Mouse (Mus musculus) v-Abl transformed pro-B cells (cell line): ENCODE measurements around the gene Cd96.
"Not testable (repeated sequence)": the region's sequence is repeated elsewhere in the genome, so short reads cannot be mapped to it uniquely, and the experiment has no call there.

Experiments used
- in situ Hi-C, 2 experiments: fragments of 400-800 bp; cut with MboI; formaldehyde crosslinking; loops; one replicate each; pipeline ENCODE4 v1.15.1; 2025; ENCODE audit not compliant: unreplicated experiment in 2 of 2

Gene Cd96

DNA sequence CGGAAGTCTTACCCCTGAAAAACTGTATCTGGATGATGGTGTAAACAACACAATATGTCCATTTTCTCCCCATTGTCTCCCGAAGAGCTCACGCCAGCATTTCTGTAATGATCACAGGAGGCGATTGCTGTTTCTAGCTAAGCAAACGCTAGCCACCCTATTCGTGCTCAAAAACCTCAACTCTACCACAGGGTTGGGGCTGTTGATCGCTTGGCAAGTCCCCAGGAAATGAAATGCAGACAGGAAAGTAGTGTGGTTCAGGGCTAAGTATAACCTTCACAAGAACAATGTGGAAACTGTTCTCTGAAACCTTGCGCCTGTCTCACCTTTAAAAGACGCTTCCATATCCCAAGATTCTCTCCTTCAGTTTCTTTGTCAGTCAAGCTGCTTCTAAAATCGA lies at the start of gene Cd96:
TSS of gene Cd96 (minus strand) at position 232 of the 400 bp plus-strand sequence.
- in situ Hi-C loops, result no loop called here

DNA sequence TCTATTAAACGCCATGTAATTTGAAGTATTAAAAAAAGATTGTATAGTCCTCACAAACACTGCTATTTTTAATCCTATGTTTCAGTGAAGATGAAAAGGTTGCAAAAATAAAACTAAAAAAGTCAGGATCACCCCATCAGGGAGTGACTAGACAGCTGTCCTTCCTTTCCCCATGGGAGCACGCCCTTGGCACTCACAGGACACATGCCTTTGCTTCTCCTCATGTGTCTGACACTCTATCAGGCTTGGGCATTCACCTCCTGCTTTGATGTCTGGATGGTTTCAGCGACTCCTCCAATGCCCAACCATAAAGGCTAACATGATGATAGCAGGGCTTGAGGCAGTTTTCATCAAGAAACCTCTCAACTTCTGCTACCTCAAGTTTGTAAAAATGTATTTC lies 46.9 kb upstream of the Cd96 start:
- in situ Hi-C loops, result no loop called here

DNA sequence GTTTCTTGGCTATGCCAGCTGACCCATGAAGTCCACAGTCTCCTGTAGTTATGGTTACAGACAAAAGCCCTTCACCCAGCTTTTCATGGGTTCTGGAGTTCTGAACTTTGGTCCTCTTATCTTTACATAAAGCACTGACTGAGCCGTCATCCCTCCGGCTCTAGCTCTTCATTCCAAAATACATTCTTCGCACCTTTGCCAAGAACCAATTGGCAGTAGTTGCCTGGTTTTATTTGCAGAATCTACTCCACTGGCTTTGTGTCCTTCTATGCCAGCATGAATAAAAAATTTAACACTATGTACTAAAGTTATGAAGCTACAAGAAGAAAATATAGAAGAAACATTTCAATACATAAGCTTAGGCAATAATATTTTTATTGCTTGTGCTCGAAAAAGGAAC lies 45.3 kb upstream of the Cd96 start:
- in situ Hi-C loops, result no loop called here

DNA sequence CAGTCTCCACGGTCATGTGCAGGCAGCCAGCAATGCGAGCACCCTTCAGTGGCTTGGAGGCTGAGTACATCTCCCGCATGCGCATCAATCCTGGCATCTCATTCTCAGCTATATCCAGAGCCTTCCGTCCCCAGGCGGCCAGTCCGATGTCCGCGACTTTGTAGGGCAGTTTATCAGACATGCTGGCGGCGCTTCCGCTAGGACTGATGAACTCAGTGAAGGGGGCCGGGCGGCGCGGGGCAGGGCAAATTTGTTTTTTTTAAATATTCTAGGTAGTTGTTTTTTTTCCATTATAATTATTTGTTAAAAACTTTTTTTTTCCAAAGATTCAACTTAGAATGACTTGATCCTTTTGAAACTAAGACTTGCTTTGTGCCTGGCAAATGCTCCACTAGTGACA lies 34.8 kb upstream of the Cd96 start, which contains the start of gene Gm4737:
TSS of gene Gm4737 (minus strand) at position 246 of the 400 bp plus-strand sequence.
- in situ Hi-C loops, result not testable (repeated sequence)

DNA sequence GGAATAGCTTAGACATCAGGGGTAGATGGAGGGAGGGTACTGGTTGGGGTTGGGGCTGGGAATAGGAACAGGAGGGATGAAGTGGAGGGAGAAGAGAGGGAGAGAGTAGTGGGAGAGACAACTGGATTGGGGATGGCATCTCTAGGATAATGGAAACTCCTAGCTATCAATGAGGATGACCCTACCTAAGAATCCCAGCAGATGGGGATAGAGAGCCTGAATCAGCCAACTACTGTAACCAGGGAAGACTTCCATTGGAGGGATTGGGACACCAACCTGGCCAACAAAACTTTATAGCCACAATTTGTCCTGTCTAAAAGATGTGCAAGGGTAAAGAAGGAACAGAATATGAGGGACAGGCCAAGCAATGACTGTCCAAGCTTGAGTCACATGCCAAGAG lies 31.1 kb upstream of the Cd96 start:
- in situ Hi-C loops, result no loop called here

DNA sequence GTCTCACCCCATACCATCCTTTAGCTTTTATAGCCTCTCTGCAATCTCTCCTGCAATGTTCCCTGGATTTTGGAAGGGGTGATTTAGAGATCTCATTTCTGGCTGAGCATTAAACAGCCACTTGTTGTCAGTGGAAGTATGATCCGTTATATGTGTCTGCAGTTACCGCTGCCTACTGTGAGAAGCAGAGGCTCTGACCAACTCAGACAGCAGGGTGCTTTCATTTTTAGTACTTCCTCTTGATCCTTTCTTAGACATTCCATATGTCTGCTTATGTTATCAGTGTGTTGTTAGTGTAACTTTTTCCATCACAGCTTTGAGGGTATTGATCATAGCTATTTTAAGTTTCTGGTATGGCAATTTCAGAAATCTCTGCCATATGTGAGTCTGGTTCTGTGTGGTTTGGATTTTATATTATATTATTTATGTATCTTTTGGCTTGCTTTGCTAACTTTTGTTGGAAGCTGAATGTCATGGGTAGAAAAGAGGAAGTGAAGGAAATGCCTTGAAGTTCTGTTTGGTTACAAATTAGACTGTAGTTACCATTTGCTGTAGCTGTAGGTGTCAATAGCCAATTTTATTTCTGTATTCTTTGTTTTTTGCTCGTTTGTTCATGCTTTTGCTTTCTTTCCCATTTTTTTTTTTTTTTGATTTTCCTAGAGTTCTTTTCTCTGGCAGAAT lies 28.8 kb upstream of the Cd96 start:
- in situ Hi-C loops, result no loop called here

DNA sequence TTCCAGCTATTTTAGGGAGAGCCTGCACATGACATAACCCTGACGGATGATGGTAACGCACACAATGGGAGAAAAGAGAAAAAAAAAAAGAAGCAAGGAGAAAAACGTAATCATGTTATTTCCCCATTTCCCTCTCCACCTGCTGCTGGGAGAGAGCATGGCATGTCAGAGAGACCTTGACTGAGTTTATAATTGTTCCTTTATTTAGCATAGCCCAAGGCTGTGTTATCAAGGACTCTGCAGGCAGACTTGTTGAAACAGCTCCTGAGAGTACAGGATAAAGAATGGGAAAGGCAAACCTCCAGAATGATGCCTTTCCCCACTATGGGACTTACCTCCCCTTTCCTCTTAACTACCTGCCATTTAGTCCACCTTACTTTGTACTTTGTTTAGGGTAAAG lies 26.9 kb upstream of the Cd96 start:
- in situ Hi-C loops, result no loop called here

DNA sequence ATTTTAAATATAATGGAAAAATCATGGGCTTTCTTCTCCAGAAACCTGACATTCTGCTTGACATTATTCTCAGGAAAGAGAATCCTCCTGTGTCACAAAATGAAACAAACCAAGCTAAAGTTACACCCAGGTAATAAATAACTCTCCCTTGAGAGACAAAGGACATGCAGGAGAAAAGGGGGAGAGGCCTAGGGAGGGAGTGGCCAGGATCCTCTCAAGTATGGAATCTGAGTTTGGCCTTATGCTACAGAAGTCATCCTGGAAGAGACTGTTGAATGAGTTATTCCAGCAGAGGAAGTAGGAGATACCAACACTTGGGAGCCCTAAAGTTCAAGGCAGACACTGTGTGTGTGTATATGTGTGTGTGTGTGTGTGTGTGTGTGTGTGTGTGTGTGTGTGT lies 2.2 kb upstream of the Cd96 start:
- in situ Hi-C loops, result no loop called here

DNA sequence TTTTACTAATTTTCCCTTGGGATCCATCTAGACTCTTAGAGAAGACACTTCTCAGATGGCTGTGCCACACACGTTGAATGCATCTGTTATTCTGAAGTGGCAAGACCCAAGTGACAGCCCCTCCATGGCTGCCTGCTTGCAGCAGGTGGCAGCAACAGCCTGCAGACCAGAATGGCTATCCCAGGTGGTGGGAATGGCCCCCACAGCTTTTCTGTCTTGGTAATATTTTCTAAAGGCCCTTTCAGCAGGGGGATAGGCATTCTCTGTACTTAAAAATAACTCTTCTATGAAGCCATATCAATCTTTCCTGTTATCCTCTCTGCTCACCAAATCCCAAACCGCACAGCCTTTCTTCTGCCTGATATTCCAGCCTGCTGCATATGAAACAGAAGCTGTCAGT lies 1.4 kb upstream of the Cd96 start:
- in situ Hi-C loops, result no loop called here

DNA sequence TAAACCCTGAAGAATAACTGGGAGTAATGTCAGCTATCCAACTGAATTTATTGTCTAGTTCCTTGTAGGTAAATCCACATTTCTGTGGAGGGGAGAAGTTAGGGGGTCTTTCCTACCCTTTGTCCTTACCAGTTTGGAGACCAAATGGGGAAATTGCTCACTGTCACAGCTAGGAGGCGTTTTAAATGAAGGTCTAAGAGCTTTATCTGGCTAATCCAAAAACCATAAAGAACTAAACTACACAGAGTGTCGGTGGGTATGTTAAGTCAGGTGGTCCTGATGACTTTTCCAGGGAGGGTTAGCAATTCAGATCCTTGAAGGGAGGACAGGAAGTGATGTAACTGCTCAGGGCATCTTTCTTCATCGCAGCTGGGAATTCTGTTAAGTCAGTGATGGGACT lies 556 bp upstream of the Cd96 start:
- in situ Hi-C loops, result no loop called here

DNA sequence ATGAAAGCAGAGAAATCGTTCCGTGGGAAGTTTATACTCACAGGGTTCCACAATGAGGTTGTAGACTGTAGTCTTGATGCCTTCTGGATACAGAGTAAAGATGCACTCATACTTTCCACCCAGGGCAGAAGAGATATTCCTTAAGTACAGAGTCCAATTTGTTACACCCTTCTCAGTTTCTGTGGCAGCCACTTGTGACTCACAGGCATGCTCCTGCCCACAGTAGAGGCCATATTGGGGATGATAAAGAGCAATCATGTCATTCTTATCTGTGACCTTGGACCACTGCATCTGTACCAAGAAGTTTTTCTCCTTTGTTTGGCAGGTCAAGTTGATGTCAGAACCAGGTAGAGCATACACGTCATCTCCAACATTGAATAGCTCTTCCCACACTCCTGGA lies 2.4 kb downstream of the Cd96 start:
- in situ Hi-C loops, result no loop called here

DNA sequence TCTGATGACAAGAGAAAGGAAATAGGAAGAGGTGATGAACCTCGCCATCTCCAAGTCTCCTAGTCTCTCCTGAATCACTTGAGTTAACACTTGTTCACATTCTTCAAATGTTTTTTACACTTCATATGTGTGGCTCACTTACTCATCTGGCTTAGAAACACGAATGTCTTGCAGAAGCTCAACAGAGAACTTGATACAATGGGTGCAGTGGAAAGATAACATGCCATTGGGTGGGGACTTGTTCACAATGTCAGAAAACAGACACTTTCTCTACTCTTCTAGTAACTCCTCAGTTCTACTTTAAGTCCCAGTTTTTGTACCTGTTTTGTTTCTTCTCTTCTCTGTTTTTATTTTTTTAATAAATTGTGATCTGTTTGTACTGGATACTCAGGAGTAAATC lies 5.3 kb downstream of the Cd96 start:
- in situ Hi-C loops, result no loop called here

DNA sequence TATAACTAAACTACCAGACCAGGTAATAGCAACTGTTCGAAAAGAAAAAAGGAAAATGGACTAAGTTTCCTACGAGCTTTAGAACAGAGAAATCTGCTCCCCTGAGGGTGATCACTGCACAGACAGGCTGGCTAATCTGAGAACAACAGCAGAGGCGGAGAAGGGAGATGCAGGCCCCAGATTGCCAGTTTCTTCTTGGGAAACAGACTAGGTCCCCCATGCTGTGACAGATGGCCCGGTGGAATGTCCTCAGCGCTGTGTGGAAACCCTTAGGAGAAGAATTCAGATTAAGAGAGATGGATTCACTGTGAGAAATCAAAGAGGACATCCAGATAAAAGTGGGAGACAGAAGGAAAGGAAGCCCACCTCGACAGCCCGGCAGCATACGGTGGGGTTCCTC lies 10.5 kb downstream of the Cd96 start:
- in situ Hi-C loops, result no loop called here

DNA sequence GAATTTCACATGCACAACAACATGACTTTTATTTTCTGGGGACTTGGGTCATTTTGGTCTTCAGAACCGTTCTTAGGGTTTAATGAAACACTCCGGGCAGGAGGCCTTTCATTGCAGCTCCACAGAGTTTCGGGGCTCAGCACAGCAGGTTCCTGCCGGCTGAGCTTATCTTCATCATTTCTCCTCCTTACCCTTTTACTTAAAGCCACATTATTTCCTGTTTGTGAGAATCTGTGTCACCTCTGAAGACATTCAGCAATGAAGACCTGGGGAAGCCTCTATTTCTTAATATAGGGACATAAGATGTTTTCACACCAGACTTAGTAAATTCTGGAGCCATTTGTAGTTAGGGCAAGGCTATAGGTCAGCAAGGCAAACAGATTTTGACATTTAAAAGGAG lies 12.6 kb downstream of the Cd96 start:
- in situ Hi-C loops, result no loop called here

DNA sequence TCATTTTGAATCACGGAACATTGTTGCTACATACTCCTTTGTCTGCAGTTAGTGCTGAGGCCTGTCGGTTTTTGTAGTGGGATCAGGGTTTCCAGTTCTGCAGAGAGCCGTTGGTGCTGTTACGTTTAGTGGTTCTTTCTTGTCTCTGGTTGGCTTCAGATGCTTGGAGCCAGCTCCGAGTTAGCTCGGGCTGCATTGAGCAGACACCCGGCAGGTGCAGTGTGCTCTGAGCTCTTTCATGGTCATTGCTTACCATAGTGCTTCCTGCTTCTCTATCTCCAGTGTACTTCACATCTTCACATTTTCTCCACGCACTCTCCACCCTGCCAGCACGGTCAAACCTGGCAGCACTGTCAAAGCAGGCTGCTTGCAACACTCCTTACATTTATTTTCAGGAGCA lies 15.6 kb downstream of the Cd96 start:
- in situ Hi-C loops, result no loop called here

DNA sequence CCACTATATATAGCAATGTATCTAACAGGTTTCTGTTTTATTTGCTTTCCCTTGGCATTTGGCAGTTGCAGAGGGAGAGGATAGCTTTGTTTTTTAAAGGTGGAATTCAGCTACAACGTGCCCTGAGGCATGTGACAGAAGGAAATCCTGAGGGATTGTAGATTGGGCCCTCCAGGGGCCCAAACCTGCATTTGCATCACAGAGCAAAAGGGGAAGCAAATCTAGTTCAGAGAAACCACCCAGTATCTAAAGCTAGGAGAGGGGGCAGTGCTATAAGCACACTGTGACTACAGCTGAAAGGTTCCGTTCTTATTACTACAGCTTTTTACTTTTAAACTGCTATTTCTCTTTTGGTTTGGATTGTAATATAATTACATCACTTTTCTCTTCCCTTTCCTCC lies 18.3 kb downstream of the Cd96 start:
- in situ Hi-C loops, result no loop called here

DNA sequence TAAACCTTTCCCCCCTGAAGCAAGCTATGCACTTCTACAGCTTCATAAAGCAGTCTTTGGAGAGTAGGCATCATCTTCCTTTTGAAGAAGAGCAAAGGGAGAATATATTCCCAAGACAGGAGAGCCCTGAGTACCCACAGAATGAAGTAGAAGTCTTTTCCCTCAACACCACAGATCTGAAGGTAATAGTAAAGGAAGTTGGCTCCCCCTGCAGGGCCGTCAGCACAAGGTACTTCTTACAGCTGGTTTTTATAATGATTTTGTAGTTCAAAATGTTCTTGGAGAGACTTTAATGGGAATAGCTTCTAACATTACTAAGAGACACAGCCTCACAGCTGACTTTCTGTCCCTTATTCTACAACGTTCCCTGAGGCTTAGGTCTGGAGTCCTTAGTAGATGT lies 19.8 kb downstream of the Cd96 start:
- in situ Hi-C loops, result no loop called here

DNA sequence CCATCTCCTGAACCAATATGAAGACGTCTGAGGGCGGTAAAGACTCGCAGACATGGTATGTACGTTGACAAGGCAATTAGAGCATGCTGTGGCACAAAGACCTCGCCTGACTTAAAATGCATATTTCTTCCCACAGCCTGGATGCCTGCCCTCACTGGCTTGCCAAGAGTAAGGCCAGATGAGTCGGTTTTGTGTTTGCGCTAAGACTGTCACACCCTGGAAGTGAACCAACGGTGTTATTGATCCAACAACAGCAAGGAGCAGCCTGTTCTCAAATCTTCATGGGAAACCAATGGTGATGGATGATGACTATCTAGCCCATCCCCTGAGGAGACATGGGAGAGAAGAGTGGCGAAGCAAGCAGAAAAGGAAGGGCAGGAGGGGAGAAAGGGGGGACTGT lies 22.6 kb downstream of the Cd96 start:
- in situ Hi-C loops, result no loop called here

DNA sequence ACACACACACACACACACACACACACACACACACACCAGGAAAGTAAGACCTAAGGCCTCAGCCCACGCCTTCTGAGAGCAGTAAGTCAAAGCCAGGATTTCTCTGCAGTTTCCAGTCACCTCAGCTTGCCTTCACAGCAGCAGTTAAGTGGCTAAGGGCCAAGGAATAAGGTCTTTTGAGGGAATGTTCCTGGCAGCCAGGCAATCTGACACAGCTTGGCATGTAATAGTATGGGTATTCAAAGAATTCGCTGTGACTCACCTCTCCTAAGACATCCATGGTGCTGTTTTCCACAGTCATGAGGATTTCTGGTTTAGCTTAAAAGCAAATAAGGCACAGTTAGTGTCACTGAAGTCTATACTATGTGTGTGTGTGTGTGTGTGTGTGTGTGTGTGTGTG lies 25.6 kb downstream of the Cd96 start:
- in situ Hi-C loops, result no loop called here

DNA sequence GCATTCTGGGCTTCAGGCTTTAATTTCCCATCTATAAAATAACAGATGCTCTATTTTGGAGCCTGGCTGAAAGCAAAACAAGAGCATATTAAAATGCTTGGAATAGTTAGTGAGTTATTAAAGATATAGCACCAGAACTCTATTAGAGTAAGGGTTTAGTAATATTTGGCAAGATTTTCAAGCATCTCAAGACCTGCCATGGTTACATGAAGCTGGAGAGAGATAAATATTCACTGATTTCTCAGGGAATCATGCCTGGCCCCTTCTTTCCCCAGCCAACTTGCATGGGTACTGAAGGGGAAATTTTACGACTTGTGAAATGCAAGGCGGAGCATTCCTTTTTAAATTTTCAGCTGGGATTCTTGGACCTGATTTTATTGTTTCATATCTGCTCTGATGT lies 27.1 kb downstream of the Cd96 start:
- in situ Hi-C loops, result no loop called here

DNA sequence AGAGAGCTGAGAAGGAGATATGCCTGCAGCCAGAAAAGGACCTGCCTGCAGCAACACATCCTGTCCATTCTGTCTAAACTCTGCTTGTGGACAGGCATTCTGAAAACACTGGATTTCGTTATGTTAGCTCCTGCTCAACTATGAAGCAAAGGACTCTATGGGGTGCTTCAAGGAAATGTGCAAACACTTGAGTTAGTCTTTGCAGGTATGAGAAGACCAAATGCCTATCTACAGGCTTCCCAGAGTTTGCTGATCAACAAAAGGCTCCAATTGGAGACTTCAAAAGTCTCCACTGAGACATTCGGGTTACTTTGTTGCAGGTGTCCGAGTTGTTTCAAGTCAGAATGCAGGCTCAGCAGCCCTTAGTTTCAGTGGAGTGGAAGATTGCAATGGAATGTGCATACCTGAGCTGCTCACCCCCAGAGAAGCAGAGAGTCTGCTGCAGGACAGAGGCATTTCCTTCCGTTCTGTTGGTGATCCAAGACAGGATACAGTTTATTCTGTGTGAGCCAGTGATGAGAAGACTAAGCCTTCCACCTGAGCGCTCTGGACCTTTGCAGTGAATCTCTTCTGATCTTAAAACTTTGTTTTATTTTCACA lies 33.1 kb downstream of the Cd96 start:
- in situ Hi-C loops, result no loop called here

DNA sequence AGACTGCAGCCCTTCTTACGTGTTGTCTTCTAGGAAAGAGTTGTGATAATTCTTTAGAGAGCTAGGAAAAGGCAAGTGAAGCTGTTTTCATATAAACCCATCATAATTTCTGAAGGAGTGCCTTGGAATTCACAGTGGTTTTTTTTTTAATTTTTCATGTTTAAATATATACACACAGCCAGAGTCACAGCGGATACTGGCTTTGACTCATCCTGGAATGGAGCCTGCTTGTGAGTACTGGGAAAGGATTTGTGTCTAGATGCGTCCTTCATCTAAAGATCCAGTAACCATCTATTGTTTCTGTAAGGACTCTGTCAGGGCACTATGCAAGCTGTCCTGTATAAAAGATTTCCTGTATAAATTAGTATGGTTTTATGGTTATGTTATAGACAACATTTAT lies 52.1 kb downstream of the Cd96 start:
- in situ Hi-C loops, result no loop called here

DNA sequence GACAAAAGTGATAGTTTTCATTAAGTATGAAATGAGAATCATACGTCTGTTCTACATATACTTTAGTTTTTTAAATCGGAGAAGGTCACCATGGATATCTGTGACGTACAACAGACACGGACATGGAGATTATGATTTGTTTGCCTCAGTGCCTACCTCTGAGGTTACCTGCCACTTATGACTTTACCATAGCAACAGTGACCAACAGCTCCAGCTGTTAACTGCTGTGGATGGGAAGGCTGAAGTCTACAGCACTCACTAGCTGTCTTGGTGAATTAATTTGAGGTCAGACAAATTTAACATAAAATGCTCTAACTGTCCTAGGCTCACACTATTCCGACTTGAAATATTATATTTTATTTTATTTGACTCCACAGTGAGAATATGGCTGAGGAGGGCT lies 56.8 kb downstream of the Cd96 start:
- in situ Hi-C loops, result no loop called here
